Mouse (Mus musculus): ENCODE results near the gene Igsf21. TPM values are rescaled to one million over a fixed set of nuclear protein-coding genes. Genes with fewer than 3 reads are reported as not detected.

The Igsf21 gene
- polyA plus RNA-seq, 1 experiment = 0.02 TPM

GRCm38 (mm10) chr4:140102581-140103200, 143.9 kb downstream of the Igsf21 start:
- TF ChIP-seq TAL1 (IDR thresholded peaks at IDR 0.05; ENCODE audit: low read length) (no peak), GATA1 (IDR thresholded peaks at IDR 0.05; ENCODE audit: low read length) (no peak)
- H3K4me1 ChIP-seq (ENCODE audit: control insufficient read depth) = no peaks in the 10 kb centered on the region
- no peaks in the 10 kb centered on the region for H3K9me3 ChIP-seq (ENCODE audit: control insufficient read depth, low read length)
- no peak overlapping the region for H3K4me3 ChIP-seq (replicated peaks)
- peaks cover 6% of the 10 kb centered on the region; the same call in 1 of the 2 replicates for H3K27me3 ChIP-seq (ENCODE audit: control insufficient read depth)
- no peaks in the 10 kb centered on the region for H3K36me3 ChIP-seq (ENCODE audit: control insufficient read depth)

GRCm38 (mm10) chr4:140101106-140101505, 145.5 kb downstream of the Igsf21 start:
- H3K27me3 ChIP-seq (ENCODE audit: control insufficient read depth) = peaks cover 6% of the 10 kb centered on the region; the same call in 1 of the 2 replicates
- H3K9me3 ChIP-seq (ENCODE audit: control insufficient read depth, low read length) = no peaks in the 10 kb centered on the region
- no peak for TF ChIP-seq GATA1 (IDR thresholded peaks at IDR 0.05; ENCODE audit: low read length)
- TF ChIP-seq TAL1 (IDR thresholded peaks at IDR 0.05; ENCODE audit: low read length) = no peak
- H3K36me3 ChIP-seq (ENCODE audit: control insufficient read depth) = no peaks in the 10 kb centered on the region
- H3K4me1 ChIP-seq (ENCODE audit: control insufficient read depth) = no peaks in the 10 kb centered on the region
- H3K4me3 ChIP-seq (replicated peaks) = no peak overlapping the region

GRCm38 (mm10) chr4:140100141-140100540, 146.4 kb downstream of the Igsf21 start:
- Histone ChIP-seq H3K27me3 (ENCODE audit: control insufficient read depth) (peaks cover 6% of the 10 kb centered on the region; the same call in 1 of the 2 replicates), H3K4me1 (ENCODE audit: control insufficient read depth) (no peaks in the 10 kb centered on the region), H3K4me3 (replicated peaks) (no peak overlapping the region), H3K36me3 (ENCODE audit: control insufficient read depth) (no peaks in the 10 kb centered on the region), H3K9me3 (ENCODE audit: control insufficient read depth, low read length) (no peaks in the 10 kb centered on the region)
- TF ChIP-seq TAL1 (IDR thresholded peaks at IDR 0.05; ENCODE audit: low read length) (no peak), GATA1 (IDR thresholded peaks at IDR 0.05; ENCODE audit: low read length) (no peak)

- no peaks in the 10 kb centered on the region for H3K36me3 ChIP-seq (ENCODE audit: control insufficient read depth)
- H3K9me3 ChIP-seq (ENCODE audit: control insufficient read depth, low read length) = no peaks in the 10 kb centered on the region
- no peaks in the 10 kb centered on the region for H3K4me1 ChIP-seq (ENCODE audit: control insufficient read depth)
- no peaks in the 10 kb centered on the region for H3K27me3 ChIP-seq (ENCODE audit: control insufficient read depth)
- TF ChIP-seq GATA1 (IDR thresholded peaks at IDR 0.05; ENCODE audit: low read length) (no peak), TAL1 (IDR thresholded peaks at IDR 0.05; ENCODE audit: low read length) (no peak)
- H3K4me3 ChIP-seq (replicated peaks) = no peak overlapping the region
Measured at GRCm38 (mm10) chr4:140096283-140096682, 150.3 kb downstream of the Igsf21 start.

- Histone ChIP-seq H3K36me3 (ENCODE audit: control insufficient read depth) (no peaks in the 10 kb centered on the region), H3K4me3 (replicated peaks) (no peak overlapping the region), H3K4me1 (ENCODE audit: control insufficient read depth) (no peaks in the 10 kb centered on the region), H3K9me3 (ENCODE audit: control insufficient read depth, low read length) (no peaks in the 10 kb centered on the region), H3K27me3 (ENCODE audit: control insufficient read depth) (no peaks in the 10 kb centered on the region)
- TF ChIP-seq GATA1 (IDR thresholded peaks at IDR 0.05; ENCODE audit: low read length) (no peak), TAL1 (IDR thresholded peaks at IDR 0.05; ENCODE audit: low read length) (no peak)
Measured at GRCm38 (mm10) chr4:140094835-140095234, 151.7 kb downstream of the Igsf21 start.

GRCm38 (mm10) chr4:140092367-140092766, 154.2 kb downstream of the Igsf21 start:
- H3K4me3 ChIP-seq (replicated peaks) = no peak overlapping the region
- no peaks in the 10 kb centered on the region for H3K36me3 ChIP-seq (ENCODE audit: control insufficient read depth)
- no peak for TF ChIP-seq TAL1 (IDR thresholded peaks at IDR 0.05; ENCODE audit: low read length)
- TF ChIP-seq GATA1 (IDR thresholded peaks at IDR 0.05; ENCODE audit: low read length) = no peak
- H3K4me1 ChIP-seq (ENCODE audit: control insufficient read depth) = no peaks in the 10 kb centered on the region
- peaks cover 8% of the 10 kb centered on the region; the same call in 1 of the 2 replicates for H3K9me3 ChIP-seq (ENCODE audit: control insufficient read depth, low read length)
- H3K27me3 ChIP-seq (ENCODE audit: control insufficient read depth) = no peaks in the 10 kb centered on the region

GRCm38 (mm10) chr4:140091693-140092092, 154.9 kb downstream of the Igsf21 start:
- H3K4me1 ChIP-seq (ENCODE audit: control insufficient read depth) = no peaks in the 10 kb centered on the region
- no peaks in the 10 kb centered on the region for H3K36me3 ChIP-seq (ENCODE audit: control insufficient read depth)
- peaks cover 8% of the 10 kb centered on the region; the same call in 1 of the 2 replicates for H3K9me3 ChIP-seq (ENCODE audit: control insufficient read depth, low read length)
- no peak overlapping the region for H3K4me3 ChIP-seq (replicated peaks)
- H3K27me3 ChIP-seq (ENCODE audit: control insufficient read depth) = no peaks in the 10 kb centered on the region
- TF ChIP-seq TAL1 (IDR thresholded peaks at IDR 0.05; ENCODE audit: low read length) = no peak

- H3K4me3 ChIP-seq (replicated peaks) = no peak overlapping the region
- TF ChIP-seq GATA1 (IDR thresholded peaks at IDR 0.05; ENCODE audit: low read length) = no peak
- no peak for TF ChIP-seq TAL1 (IDR thresholded peaks at IDR 0.05; ENCODE audit: low read length)
- H3K4me1 ChIP-seq (ENCODE audit: control insufficient read depth) = no peaks in the 10 kb centered on the region
- no peaks in the 10 kb centered on the region for H3K36me3 ChIP-seq (ENCODE audit: control insufficient read depth)
- H3K27me3 ChIP-seq (ENCODE audit: control insufficient read depth) = no peaks in the 10 kb centered on the region
- H3K9me3 ChIP-seq (ENCODE audit: control insufficient read depth, low read length) = peaks cover 8% of the 10 kb centered on the region; the same call in 1 of the 2 replicates
Measured at GRCm38 (mm10) chr4:140089676-140090075, 156.9 kb downstream of the Igsf21 start.

- TF ChIP-seq TAL1 (IDR thresholded peaks at IDR 0.05; ENCODE audit: low read length) (no peak), GATA1 (IDR thresholded peaks at IDR 0.05; ENCODE audit: low read length) (no peak)
- Histone ChIP-seq H3K27me3 (ENCODE audit: control insufficient read depth) (no peaks in the 10 kb centered on the region), H3K9me3 (ENCODE audit: control insufficient read depth, low read length) (peaks cover 8% of the 10 kb centered on the region; the same call in 1 of the 2 replicates), H3K36me3 (ENCODE audit: control insufficient read depth) (no peaks in the 10 kb centered on the region), H3K4me1 (ENCODE audit: control insufficient read depth) (no peaks in the 10 kb centered on the region), H3K4me3 (replicated peaks) (no peak overlapping the region)
Measured at GRCm38 (mm10) chr4:140088711-140089440, 157.7 kb downstream of the Igsf21 start.
